ENCODE assay signal across 38 mouse cellular contexts in the genomic region with DNA sequence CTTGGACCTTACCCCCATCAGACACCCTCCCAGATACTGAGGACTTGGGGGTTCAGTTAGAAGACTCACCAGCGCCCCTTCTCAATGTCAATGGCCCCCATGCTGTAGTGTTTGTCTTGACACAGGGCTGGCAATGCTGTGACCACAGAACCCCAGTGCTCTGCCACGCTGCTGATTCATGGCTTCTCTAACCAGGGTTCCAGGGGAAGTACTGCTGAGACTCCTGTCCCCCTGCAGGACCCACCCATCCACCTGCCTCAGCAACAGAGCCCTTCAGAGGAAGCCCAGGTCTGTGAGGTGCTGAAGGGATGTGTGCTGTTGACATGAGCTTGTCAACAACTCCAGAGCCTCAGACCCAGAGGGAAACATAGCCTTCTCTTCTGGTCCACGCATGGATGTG. TPM values are rescaled to one million over a fixed set of nuclear protein-coding genes. Genes with fewer than 3 reads are reported as not detected.
DNase-seq lines count a peak whose midpoint lies in the region; ATAC-seq and TF ChIP-seq lines count a peak whose summit lies in the region.
"Had no signal": no experiment of that assay in that cellular context is flagged by ENCODE, and none has a peak within 500 bp of the region (broad histone marks: within the 10 kb centered on the region; RNA-seq: fewer than 3 reads in every experiment).

No protein-coding gene starts in this region.

- no peak for DNase-seq in liver, postnatal 0 days
- no peak for DNase-seq in liver
- DNase-seq in thymus, postnatal 0 days (ENCODE audit: low spot score) = peak; percentile 48
- DNase-seq in thymus, postnatal 4 days = peak; percentile 53
- no peak for DNase-seq in embryo, embryonic 10 days (ENCODE audit: low spot score)
- no peak for DNase-seq in left cerebral cortex, postnatal 25 days (ENCODE audit: low spot score in 2 of 2)
- DNase-seq: adrenal gland, postnatal 10 days; cerebellum, adult 11-12 months; cerebellum, postnatal 10 days; forebrain, postnatal 0 days; heart, postnatal 4 days; kidney, postnatal 25 days; lung, postnatal 10 days; right cerebral cortex, adult 18-20 months had no signal

- WGBS in liver, postnatal 0 days (ENCODE audit: insufficient replicate concordance) = 48% methylated on average over 3 of the region's 3 CpGs

- H3K27me3 ChIP-seq in liver, postnatal 0 days (ENCODE audit: insufficient read depth, low read length) = no peaks in the 10 kb centered on the region
- H3K27me3 ChIP-seq: embryonic facial prominence, embryonic 15.5 days; forebrain, embryonic 12.5 days; kidney, embryonic 15.5 days; limb, embryonic 13.5 days; liver, embryonic 12.5 days; neural tube, embryonic 12.5 days had no signal

- no peak for TF ChIP-seq EP300 in liver, postnatal 0 days (IDR thresholded peaks at IDR 0.05; ENCODE audit: low read depth)

- H3K9ac ChIP-seq in liver, postnatal 0 days (replicated peaks) = no peak overlapping the region
- H3K9ac ChIP-seq: embryonic facial prominence, embryonic 15.5 days; forebrain, embryonic 12.5 days; forebrain, postnatal 0 days; hindbrain, embryonic 14.5 days; kidney, embryonic 15.5 days; limb, embryonic 13.5 days; liver, embryonic 12.5 days; midbrain, embryonic 12.5 days; neural tube, embryonic 12.5 days had no signal

- no peak overlapping the region for H3K4me3 ChIP-seq in liver, postnatal 0 days (ENCODE audit: low read depth, low read length)
- H3K4me3 ChIP-seq: embryonic facial prominence, embryonic 10.5 days; embryonic facial prominence, embryonic 15.5 days; forebrain, embryonic 12.5 days; kidney, embryonic 15.5 days; left cerebral cortex, adult 2 months; limb, embryonic 13.5 days; liver, embryonic 12.5 days; midbrain, embryonic 12.5 days; myocyte; neural tube, embryonic 12.5 days had no signal

- peaks cover 14% of the 10 kb centered on the region for H3K4me1 ChIP-seq in liver, postnatal 0 days (ENCODE audit: insufficient read depth)
- H3K4me1 ChIP-seq: embryonic facial prominence, embryonic 10.5 days; embryonic facial prominence, embryonic 15.5 days; forebrain, embryonic 12.5 days; kidney, embryonic 15.5 days; limb, embryonic 13.5 days; liver, embryonic 12.5 days; midbrain, embryonic 12.5 days; neural tube, embryonic 12.5 days had no signal

- H3K27ac ChIP-seq in liver, postnatal 0 days (ENCODE audit: low read depth) = peak overlapping the region; percentile 9; the same call in 1 of the 2 replicates
- H3K27ac ChIP-seq: embryonic facial prominence, embryonic 10.5 days; embryonic facial prominence, embryonic 15.5 days; forebrain, embryonic 12.5 days; hindbrain, embryonic 14.5 days; kidney, embryonic 15.5 days; left cerebral cortex, adult 2 months; limb, embryonic 13.5 days; liver, embryonic 12.5 days; midbrain, embryonic 12.5 days; neural tube, embryonic 12.5 days had no signal

- intact Hi-C loops in left cerebral cortex, postnatal 25 days (cut with DNase I) = no loop called here

- ATAC-seq in liver, postnatal 0 days = peak; percentile 7
- 0 out of 2 replicates have a peak, but pooled peaks have one; percentile 14 for ATAC-seq in common myeloid progenitor, adult 5-6 weeks (replicated peaks; ENCODE audit: low read depth, poor library complexity, severe bottlenecking)
- ATAC-seq: forebrain, postnatal 0 days; intestine, postnatal 0 days had no signal

- H3K36me3 ChIP-seq in liver, postnatal 0 days (replicated peaks; ENCODE audit: insufficient read depth, low read length) = no peaks in the 10 kb centered on the region
- H3K36me3 ChIP-seq: embryonic facial prominence, embryonic 10.5 days; embryonic facial prominence, embryonic 15.5 days; forebrain, embryonic 12.5 days; G1E; kidney, embryonic 15.5 days; limb, embryonic 13.5 days; liver, embryonic 12.5 days; midbrain, embryonic 12.5 days; neural tube, embryonic 12.5 days had no signal

- no peak overlapping the region for H3K4me2 ChIP-seq in liver, postnatal 0 days (ENCODE audit: low read depth, low read length)
- H3K4me2 ChIP-seq: embryonic facial prominence, embryonic 15.5 days; forebrain, embryonic 12.5 days; heart, embryonic 11.5 days; hindbrain, embryonic 14.5 days; kidney, embryonic 15.5 days; limb, embryonic 13.5 days; liver, embryonic 12.5 days; midbrain, embryonic 12.5 days; neural tube, embryonic 12.5 days had no signal

- TF ChIP-seq CTCF in liver, postnatal 0 days (IDR thresholded peaks at IDR 0.05; ENCODE audit: low read depth) = no peak

- H3K9me3 ChIP-seq in liver, postnatal 0 days (ENCODE audit: low read length) = no peaks in the 10 kb centered on the region
- H3K9me3 ChIP-seq: embryonic facial prominence, embryonic 10.5 days; embryonic facial prominence, embryonic 15.5 days; forebrain, embryonic 12.5 days; G1E; kidney, embryonic 15.5 days; limb, embryonic 13.5 days; liver, embryonic 12.5 days; midbrain, embryonic 12.5 days; neural tube, embryonic 12.5 days had no signal

RNA-seq across cellular contexts. Expression of a gene that starts 0.8 kb away (rescaled TPM):
- 1.7 and 1.9 TPM in 2 replicates for polyA plus RNA-seq in liver, postnatal 0 days (2015; fragmentation: Nextera tagmentation; extraction: Ambion mirVana)
- 7.2 and 9.0 TPM in 2 replicates for total RNA-seq in common myeloid progenitor, adult 5-6 weeks (2017)
- polyA plus RNA-seq in thymus, postnatal 0 days (2015; fragmentation: Nextera tagmentation; extraction: Ambion mirVana) = 3.4 and 4.7 TPM in 2 replicates
- total RNA-seq in left cerebral cortex, postnatal 25 days (2021) = not detected
- total RNA-seq: forebrain, postnatal 0 days; gastrocnemius, adult 8-10 months; gastrocnemius, postnatal 4 days; heart, postnatal 4 days; layer of hippocampus, adult 18-20 months; layer of hippocampus, postnatal 10 days; left cerebral cortex, adult 2 months; left cerebral cortex, postnatal 36 days; midbrain, postnatal 0 days had no signal
- polyA plus RNA-seq: cortical plate, adult 2 months; embryonic facial prominence, embryonic 10.5 days; forebrain, postnatal 0 days; heart, postnatal 0 days; midbrain, postnatal 0 days; myocyte had no signal

RNA-seq across cellular contexts. Expression of a gene that starts 33.2 kb away (rescaled TPM):
- polyA plus RNA-seq in liver, postnatal 0 days (2015; fragmentation: Nextera tagmentation; extraction: Ambion mirVana) = 1,136 and 1,364 TPM in 2 replicates
- total RNA-seq in common myeloid progenitor, adult 5-6 weeks (2017) = 8.4 and 19.3 TPM in 2 replicates
- 5.0 and 5.4 TPM in 2 replicates for polyA plus RNA-seq in thymus, postnatal 0 days (2015; fragmentation: Nextera tagmentation; extraction: Ambion mirVana)
- under 1 TPM; 0.41 to 0.48 TPM for total RNA-seq in left cerebral cortex, postnatal 25 days (2021)

RNA-seq across cellular contexts. Expression of a gene that starts 45.2 kb away (rescaled TPM):
- not detected in 2 replicates for polyA plus RNA-seq in liver, postnatal 0 days (2015; fragmentation: Nextera tagmentation; extraction: Ambion mirVana)
- not detected in 2 replicates for total RNA-seq in common myeloid progenitor, adult 5-6 weeks (2017)
- polyA plus RNA-seq in thymus, postnatal 0 days (2015; fragmentation: Nextera tagmentation; extraction: Ambion mirVana) = 1.7 and 1.9 TPM in 2 replicates
- total RNA-seq in left cerebral cortex, postnatal 25 days (2021) = under 1 TPM in 1 of 2 experiments, not detected in 1; 0.44 TPM
- total RNA-seq: adrenal gland, postnatal 10 days; forebrain, postnatal 0 days; G1E; gastrocnemius, adult 8-10 months; gastrocnemius, postnatal 4 days; heart, postnatal 4 days; megakaryocyte progenitor cell, adult 5-6 weeks had no signal
- polyA plus RNA-seq: embryonic facial prominence, embryonic 10.5 days; embryonic facial prominence, embryonic 15.5 days; forebrain, embryonic 12.5 days; G1E; heart, embryonic 11.5 days; heart, postnatal 0 days; intestine, postnatal 0 days; limb, embryonic 13.5 days; liver, embryonic 12.5 days; myocyte; neural tube, embryonic 12.5 days had no signal

RNA-seq across cellular contexts. Expression of a gene that starts 53.5 kb away (rescaled TPM):
- polyA plus RNA-seq in liver, postnatal 0 days (2015; fragmentation: Nextera tagmentation; extraction: Ambion mirVana) = 9.0 and 9.2 TPM in 2 replicates
- total RNA-seq in common myeloid progenitor, adult 5-6 weeks (2017) = 17.0 and 17.7 TPM in 2 replicates
- polyA plus RNA-seq in thymus, postnatal 0 days (2015; fragmentation: Nextera tagmentation; extraction: Ambion mirVana) = 37.3 and 40.0 TPM in 2 replicates
- total RNA-seq in left cerebral cortex, postnatal 25 days (2021) = 10 to 100 TPM; 21.5 to 24.0 TPM

RNA-seq across cellular contexts. Expression of a gene that starts 54.5 kb away (rescaled TPM):
- polyA plus RNA-seq in liver, postnatal 0 days (2015; fragmentation: Nextera tagmentation; extraction: Ambion mirVana) = 9.3 TPM in 2 replicates
- total RNA-seq in common myeloid progenitor, adult 5-6 weeks (2017) = 8.4 and 9.8 TPM in 2 replicates
- polyA plus RNA-seq in thymus, postnatal 0 days (2015; fragmentation: Nextera tagmentation; extraction: Ambion mirVana) = 15.7 and 18.2 TPM in 2 replicates
- 1 to 10 TPM; 6.5 to 7.3 TPM for total RNA-seq in left cerebral cortex, postnatal 25 days (2021)

Comparison
In these comparisons a context has a peak if more than half of its experiments do, and no peak if none do; other contexts are left out.
1. DNase-seq: peak in thymus, postnatal 0 days (single experiment) and thymus, postnatal 4 days (single experiment); none in liver, postnatal 0 days (single experiment), liver (single experiment), embryo, embryonic 10 days (single experiment) and left cerebral cortex, postnatal 25 days (0 of 2).